Mouse (Mus musculus) T-helper 1 cell (primary cell): ENCODE measurements around the gene Cntrob.

Experiments
- in situ Hi-C: fragments of 300-600 bp; cut with MboI, MseI; formaldehyde crosslinking; loops from one replicate; pipeline ENCODE4 v1.15.1; 2025; ENCODE audit warnings: high pct_unique_total_duplicates

The Cntrob gene

DNA sequence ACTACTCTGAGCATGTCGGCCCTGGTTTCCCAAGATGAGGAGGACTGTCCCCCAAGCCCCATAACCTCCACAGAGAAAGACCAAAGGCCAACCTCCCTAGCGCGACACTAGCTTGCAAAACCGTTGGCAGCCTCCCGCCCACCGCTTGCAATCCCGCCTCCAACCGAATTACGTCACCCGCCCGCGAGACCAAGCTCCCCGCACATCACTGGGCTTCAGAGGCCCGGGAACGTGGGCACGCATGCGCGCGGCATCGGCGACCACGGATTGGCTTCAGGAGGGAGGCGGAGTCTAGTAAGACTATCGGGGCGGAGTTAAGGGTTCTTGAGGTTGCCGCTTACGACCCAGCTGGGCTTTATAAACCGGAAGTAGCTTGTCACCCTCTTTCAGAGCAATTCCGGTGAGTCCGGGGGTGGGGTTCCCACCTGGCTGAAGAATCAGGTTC, at the start of gene Cntrob, which contains the start of gene Trappc1:
TSS of gene Cntrob (minus strand) at position 109 of the 445 bp plus-strand sequence.
TSS of gene Trappc1 (plus strand) at position 314 of the 445 bp plus-strand sequence.
- in situ Hi-C loops, result no loop called here

DNA sequence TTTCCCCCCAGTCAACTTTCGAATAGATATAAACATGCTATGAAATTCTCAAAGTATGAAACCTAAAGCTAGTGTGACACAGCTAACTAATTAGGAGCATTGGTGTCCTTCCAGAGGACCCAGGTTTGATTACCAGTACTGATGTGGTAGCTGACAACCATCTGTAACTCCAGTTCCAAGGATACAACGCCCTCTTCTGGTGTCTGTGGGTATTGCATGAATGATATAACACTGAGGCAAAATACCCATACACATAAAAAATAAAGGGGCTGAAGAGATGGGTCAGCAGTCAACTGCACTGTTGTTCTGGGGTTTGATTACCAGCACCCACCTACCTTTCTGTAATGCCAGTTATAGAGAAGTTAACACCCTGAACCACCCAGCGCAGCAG, 49.2 kb upstream of the Cntrob start:
- in situ Hi-C loops, result no loop called here

GRCm38 (mm10) chr11:69372056-69372779, 48.6 kb upstream of the Cntrob start:
- in situ Hi-C loops, result no loop called here

DNA sequence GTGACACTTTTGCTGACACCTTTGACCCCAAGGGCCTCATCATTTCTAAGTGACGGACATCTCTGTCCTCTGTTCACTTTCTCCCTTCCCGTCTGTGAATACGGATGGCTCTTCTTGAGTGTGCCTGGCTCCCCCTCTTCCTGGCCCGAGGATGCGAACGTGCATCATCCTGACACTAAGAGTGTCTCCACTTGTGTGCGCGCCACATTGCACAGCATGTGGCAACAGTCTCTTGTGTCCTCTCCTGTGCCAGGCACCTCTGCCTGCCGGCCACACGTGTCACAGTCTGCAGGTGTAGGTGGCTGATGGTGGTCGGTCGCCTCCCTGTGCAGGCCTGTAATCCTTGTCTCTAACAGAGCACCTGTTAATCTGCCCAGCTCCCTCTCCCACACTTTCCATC, 48.0 kb upstream of the Cntrob start:
- in situ Hi-C loops, result no loop called here

- in situ Hi-C loops, result no loop called here
These were observed 47.2 kb upstream of the Cntrob start for GRCm38 (mm10) chr11:69370817-69371215.

DNA sequence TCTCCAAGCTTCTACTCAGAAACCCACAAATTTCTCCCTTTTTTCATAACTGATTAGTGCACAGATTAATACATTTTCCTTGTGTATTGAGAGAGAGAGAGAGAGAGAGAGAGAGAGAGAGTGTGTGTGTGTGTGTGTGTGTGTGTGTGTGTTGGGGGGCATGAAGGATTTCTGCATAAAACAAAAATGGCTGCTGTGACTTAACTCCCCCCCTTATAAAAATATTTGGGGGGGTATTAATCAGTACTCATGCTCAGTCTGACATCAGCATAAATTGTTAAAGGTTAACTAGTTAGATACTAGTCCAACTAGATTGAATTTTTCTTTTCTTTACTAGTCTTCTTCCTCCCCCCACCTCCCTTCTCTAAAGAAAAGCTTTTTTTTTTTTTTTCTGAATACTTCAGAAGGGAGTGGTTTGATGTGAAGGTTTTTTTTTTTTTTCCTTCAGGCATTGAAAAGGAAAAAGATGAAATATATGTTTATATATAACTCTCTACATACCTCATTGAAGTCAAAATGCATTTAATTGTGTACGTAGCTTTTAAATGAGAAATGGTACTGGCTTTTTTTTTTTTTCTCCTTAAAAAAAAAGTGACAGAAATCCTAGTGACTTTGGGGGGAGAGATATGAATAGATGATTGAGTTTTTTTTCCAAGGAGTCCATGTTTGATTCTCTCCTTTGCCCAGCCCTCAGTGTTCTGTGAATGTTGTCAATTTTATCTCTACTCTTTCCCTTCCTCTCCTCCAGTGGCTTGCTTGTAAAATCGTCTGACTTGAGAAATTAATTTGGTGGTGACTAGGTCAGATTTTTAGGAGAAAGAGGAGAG, 46.6 kb upstream of the Cntrob start:
- in situ Hi-C loops, result no loop called here

DNA sequence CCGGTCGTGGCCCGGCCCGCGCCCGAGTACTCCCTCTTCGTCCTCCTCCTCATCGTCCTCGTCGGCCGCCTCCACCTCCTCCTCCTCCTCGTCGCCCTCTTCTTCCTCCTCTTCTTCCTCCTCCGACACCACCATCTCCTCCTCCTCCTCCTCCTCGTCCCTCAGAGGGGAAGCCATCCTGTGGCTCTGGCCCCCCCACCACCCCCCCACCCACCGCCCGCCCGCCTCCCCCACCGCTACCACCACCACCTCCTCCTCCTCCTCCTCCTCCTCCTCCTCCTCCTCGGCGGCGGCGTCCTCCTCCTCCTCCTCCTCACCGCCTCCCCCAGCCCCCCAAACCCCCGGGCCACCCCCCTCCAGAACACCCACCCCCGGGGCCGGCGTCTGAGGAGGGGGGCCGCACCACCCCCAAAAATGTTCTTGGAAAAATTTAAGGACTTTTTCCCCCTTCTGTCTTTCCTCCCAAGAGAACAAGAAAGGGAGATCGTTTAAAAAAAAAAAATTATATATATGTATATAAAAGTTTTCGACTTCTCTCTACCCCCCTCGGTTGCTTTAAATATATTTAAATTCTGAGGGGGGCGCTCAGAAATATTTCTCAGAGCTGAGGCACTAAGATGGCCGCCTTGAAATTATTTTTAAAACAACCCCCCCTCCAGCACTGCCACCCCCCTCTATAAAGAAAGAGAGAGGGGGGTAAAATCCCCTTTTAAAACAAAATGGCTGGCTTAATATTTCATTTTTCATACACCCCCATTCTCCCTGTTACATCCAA, 45.8 kb upstream of the Cntrob start, which contains the start of gene Chd3:
TSS of gene Chd3 (minus strand) at position 192 of the 775 bp plus-strand sequence.
- in situ Hi-C loops, result no loop called here

- in situ Hi-C loops, result no loop called here
These were observed 45.0 kb upstream of the Cntrob start for GRCm38 (mm10) chr11:69368356-69369214.

DNA sequence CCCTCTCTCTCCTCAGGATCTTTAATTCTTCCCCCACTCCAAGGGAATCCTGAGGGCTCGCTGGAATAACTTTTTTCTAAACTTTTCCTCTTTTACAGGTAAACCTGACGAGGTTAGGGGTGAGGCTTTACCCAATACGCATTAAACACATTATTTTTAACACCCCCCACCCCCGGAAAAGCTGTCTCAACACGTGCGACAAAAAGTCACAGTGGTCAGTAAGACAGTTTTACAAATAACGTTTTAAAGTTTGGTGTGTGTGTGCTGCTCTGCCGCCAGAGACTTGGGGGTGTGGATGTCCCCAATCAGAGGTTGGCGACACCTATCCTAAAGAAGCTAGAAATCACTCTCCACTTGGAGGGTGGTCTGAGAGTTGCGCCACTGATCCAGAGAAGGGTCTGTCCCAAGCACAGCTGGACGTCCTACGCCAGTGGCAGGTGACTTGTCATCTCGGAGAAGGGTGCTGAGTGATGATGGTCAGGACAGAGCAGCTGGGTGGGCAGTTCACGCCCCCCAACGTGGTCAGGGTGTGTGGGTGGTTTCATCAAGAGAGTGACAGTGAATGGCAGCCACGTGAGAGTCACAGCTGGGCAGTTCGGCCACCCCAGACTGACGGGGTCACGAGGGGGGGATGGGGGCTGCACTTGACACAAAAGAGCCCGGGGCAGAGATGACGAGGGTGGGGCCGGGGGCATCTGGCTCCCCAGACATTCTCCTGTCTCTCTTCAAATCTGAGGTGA, 44.2 kb upstream of the Cntrob start:
- in situ Hi-C loops, result no loop called here

DNA sequence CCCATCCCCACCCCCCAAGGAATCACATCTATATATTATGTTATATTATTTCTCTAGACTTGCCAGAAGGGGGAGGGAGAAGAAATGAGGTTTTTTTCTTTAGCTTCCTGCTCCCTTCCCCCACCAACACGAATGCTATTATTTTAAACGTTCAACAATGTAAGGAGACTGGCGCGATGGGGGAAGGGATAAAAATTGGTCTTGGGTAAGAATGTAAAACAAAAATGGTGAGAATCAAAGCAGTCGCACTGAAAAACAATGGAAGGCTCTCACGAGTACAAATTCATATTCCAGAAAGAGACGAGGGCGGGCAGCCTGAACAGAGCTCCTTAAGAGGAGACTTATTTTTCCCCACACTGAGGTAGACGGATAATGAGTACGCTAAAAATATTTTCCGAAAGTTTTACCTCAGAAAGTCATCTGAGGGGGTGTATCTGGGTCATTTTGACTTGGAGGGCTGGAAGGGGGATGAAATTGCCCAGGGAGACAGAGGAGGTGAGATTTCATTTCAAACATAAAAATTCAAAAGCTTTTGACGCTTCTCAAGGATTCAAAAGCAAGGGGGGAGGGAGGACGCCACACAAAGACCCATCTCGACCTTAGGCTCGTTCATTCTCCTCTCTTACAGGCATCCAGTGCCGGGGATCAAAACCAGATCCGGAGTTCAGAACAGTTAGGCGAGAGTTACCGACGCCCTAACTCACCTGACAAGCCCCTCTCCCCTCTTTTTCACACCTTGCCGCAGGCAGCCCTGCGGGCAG, 43.5 kb upstream of the Cntrob start:
- in situ Hi-C loops, result no loop called here

- in situ Hi-C loops, result no loop called here
These were observed 42.7 kb upstream of the Cntrob start for GRCm38 (mm10) chr11:69366157-69366854.

- in situ Hi-C loops, result no loop called here
These were observed 42.1 kb upstream of the Cntrob start for GRCm38 (mm10) chr11:69365722-69366121.

GRCm38 (mm10) chr11:69364910-69365309, 41.3 kb upstream of the Cntrob start:
- in situ Hi-C loops, result loop anchor here (5.0 kb wide), 1 partner anchor 103 kb away; no protein-coding TSS in a partner anchor

- in situ Hi-C loops, result loop anchor here (5.0 kb wide), 1 partner anchor 102 kb away; no protein-coding TSS in a partner anchor
These were observed 40.8 kb upstream of the Cntrob start for GRCm38 (mm10) chr11:69364376-69364775.

- in situ Hi-C loops, result loop anchor here (5.0 kb wide), 1 partner anchor 100 kb away; no protein-coding TSS in a partner anchor
These were observed 38.9 kb upstream of the Cntrob start for GRCm38 (mm10) chr11:69362479-69362878.

DNA sequence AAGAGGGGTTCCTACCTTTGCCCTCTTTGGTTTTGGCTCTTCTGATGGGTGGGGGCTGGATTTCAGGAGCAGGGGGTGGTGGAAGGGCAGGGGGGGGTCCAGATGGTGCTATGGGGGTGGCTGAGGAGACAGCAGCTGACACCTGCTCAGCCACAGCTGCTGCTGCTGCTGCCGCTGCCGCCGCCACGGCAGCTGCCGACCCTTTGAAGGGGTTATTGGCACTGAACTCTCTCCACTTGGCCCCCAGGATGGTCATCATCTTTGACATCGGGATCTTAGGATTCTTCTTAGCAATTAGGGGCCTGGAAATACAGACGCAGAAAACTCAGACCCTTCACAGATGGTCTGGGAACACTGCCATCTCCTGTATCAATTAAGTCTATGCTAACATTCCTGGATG, 38.4 kb upstream of the Cntrob start:
- in situ Hi-C loops, result loop anchor here (5.0 kb wide), 1 partner anchor 100 kb away; no protein-coding TSS in a partner anchor

GRCm38 (mm10) chr11:69357690-69358089, 34.1 kb upstream of the Cntrob start:
- in situ Hi-C loops, result no loop called here

DNA sequence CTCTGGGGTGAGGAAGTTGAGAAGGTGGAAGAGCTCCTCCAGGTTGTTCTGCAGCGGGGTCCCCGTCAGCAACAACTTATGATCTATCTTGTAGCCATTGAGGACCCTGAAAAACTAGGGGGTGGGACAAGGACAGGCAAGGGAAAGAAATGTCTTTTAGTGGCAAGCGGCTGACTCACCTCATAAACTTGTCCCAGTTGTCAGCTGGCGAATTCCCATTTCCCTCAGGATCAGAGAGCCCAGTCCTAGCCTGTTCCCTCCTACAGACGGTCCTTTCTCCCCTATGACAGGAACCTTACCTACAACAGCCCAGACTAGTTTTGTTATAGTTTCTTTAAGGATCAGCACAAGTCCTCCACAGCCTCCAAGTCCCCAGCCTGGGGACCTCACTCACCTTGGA, 33.0 kb upstream of the Cntrob start:
- in situ Hi-C loops, result no loop called here

- in situ Hi-C loops, result no loop called here
These were observed 22.9 kb upstream of the Cntrob start for GRCm38 (mm10) chr11:69346441-69346840.
